Mouse (Mus musculus) neural tube, embryonic 12.5 days (tissue): ENCODE measurements around the gene Myo15. TPM values are rescaled to one million over a fixed set of nuclear protein-coding genes. Genes with fewer than 3 reads are reported as not detected.

Experiments
- ATAC-seq: fragments of 200-750 bp; cut with Nextera tagmentation; 2 replicates; pipeline ENCODE4 v1.8.0; 2017; ENCODE audit warnings: low read depth, mild to moderate bottlenecking, moderate TSS enrichment, moderate library complexity; ENCODE audit not compliant: low FRiP score
- H3K27ac ChIP-seq: fragments of 300-500 bp; sonication (generic); 2 replicates; pipeline ENCODE4 v1.5.1; 2016
- H3K27me3 ChIP-seq: fragments of 300-500 bp; sonication (generic); replicated peaks from 2 replicates; pipeline ENCODE4 v1.6.1; 2016; ENCODE audit warnings: mild to moderate bottlenecking
- H3K36me3 ChIP-seq: fragments of 300-500 bp; sonication (generic); 2 replicates; pipeline ENCODE4 v1.6.1; 2016; ENCODE audit warnings: mild to moderate bottlenecking
- H3K4me1 ChIP-seq: fragments of 300-500 bp; sonication (generic); 2 replicates; pipeline ENCODE4 v1.6.1; 2016
- H3K4me2 ChIP-seq: fragments of 300-500 bp; sonication (generic); replicated peaks from 2 replicates; pipeline ENCODE4 v1.6.1; 2016; ENCODE audit warnings: mild to moderate bottlenecking
- H3K4me3 ChIP-seq: fragments of 300-500 bp; sonication (generic); 2 replicates; pipeline ENCODE4 v1.5.1; 2016
- H3K9ac ChIP-seq: fragments of 300-500 bp; sonication (generic); 2 replicates; pipeline ENCODE4 v1.6.1; 2016; ENCODE audit warnings: mild to moderate bottlenecking
- H3K9me3 ChIP-seq: fragments of 300-500 bp; sonication (generic); 2 replicates; pipeline ENCODE4 v1.6.1; 2016; ENCODE audit warnings: mild to moderate bottlenecking
- WGBS: fragments of 180-500 bp; shearing (Covaris S2); methylation state at CpG from one replicate; pipeline ENCODE4 v1.1.7; 2016; 5-methylcytosine and 5-hydroxymethylcytosine counted together
- polyA plus RNA-seq: library from polyadenylated mRNA; unstranded; fragments of >200 nt; fragmentation: Nextera tagmentation; extraction: Ambion mirVana; gene quantifications from 2 replicates; pipeline ENCODE4 v1.2.1, GENCODE M21; 2016

Myo15 gene
- polyA plus RNA-seq, 1 experiment from 2014 or later, result 0.05 TPM

DNA sequence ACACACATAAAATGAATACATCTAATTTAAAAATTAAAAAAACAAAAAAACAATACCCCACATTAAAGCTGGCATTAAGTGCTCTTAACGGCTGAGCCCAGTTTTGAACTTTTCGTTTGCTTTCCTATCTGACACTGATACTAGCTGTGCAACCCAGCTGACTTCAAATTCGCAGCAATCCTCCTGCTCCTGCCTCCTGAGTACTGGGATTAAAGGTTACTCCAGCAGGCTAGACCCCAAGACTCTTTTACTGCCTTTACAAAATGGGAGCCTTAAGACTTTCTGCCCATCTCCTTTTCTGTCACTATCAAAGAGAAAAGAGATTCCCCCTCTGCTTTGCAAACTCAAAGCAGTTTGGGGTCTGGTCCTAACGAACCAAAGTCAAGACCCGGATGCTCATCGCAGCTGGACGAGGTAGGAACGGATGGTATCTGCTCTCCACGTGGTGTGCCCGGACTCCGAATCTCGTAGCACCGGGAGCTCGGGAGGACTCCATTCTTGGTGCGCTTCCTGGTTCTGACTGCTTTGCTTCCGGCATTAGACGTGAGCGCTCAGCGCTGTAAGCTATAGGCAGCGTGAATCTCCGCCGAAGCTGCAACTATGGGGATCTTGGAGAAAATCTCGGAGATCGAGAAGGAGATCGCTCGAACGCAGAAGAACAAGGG is 14.9 kb upstream of the Myo15 start, which contains the start of gene Drg2:
TSS of gene Drg2 (plus strand) at position 512 of the 665 bp plus-strand sequence.
- Histone ChIP-seq H3K27me3 (no peaks in the 10 kb centered on the region), H3K27ac (peak within 1 kb of the TSS; percentile 22; the same call in 1 of the 2 replicates)
- ATAC-seq, result peak; percentile 80

GRCm38 (mm10) chr11:60454745-60455087 is 14.4 kb upstream of the Myo15 start:
- H3K27ac ChIP-seq, result peak overlapping the region; percentile 22; the same call in 1 of the 2 replicates
- no peaks in the 10 kb centered on the region for H3K9me3 ChIP-seq
- peaks cover 9% of the 10 kb centered on the region for H3K4me1 ChIP-seq
- WGBS, result 1% methylated on average over 17 of the region's 17 CpGs
- H3K36me3 ChIP-seq, result peaks cover 34% of the 10 kb centered on the region
- ATAC-seq, result 0 out of 2 replicates have a peak, but pooled peaks have one; percentile 38
- H3K9ac ChIP-seq, result peak overlapping the region; percentile 86
- peak overlapping the region; percentile 72 for H3K4me3 ChIP-seq
- peak overlapping the region; percentile 84 for H3K4me2 ChIP-seq
- no peaks in the 10 kb centered on the region for H3K27me3 ChIP-seq

More for the DNA sequence above, 14.9 kb upstream of the Myo15 start, which contains the start of gene Drg2:
- H3K36me3 ChIP-seq, result peaks cover 29% of the 10 kb centered on the region
- peaks cover 9% of the 10 kb centered on the region for H3K4me1 ChIP-seq
- WGBS, result 5% methylated on average over 27 of the region's 27 CpGs
- H3K4me3 ChIP-seq, result peak within 1 kb of the TSS; percentile 72
- peak within 1 kb of the TSS; percentile 84 for H3K4me2 ChIP-seq
- H3K9me3 ChIP-seq, result no peaks in the 10 kb centered on the region
- H3K9ac ChIP-seq, result peak within 1 kb of the TSS; percentile 86

DNA sequence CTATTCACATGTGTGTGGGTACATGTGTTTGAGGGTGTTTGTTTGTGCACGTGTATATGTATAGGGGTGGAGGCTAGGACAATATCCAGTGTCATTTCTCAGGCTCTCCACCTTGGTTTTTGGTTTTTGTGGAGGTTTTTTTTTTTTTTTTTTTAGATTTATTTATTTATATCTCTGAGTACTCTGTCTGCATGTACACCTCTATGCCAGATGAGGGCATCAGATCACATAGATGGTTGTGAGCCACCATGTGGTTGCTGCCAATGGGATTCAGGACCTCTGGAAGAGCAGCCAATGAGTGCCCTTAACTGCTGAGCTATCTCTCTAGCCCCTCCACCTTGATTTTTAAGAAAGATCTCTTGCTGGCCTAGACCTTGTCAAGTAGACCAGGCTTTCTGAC is 11.2 kb upstream of the Myo15 start:
- H3K4me3 ChIP-seq, result no peak overlapping the region
- H3K9ac ChIP-seq, result no peak overlapping the region
- 97% methylated on average over 1 of the region's 1 CpGs for WGBS
- H3K9me3 ChIP-seq, result no peaks in the 10 kb centered on the region
- H3K27ac ChIP-seq, result no peak overlapping the region
- peaks cover 9% of the 10 kb centered on the region for H3K4me1 ChIP-seq
- peaks cover 67% of the 10 kb centered on the region for H3K36me3 ChIP-seq
- H3K27me3 ChIP-seq, result no peaks in the 10 kb centered on the region
- no peak overlapping the region for H3K4me2 ChIP-seq
- no peak for ATAC-seq

- no peak overlapping the region for H3K27ac ChIP-seq
- H3K4me3 ChIP-seq, result no peak overlapping the region
- H3K4me1 ChIP-seq, result no peaks in the 10 kb centered on the region
- H3K4me2 ChIP-seq, result no peak overlapping the region
- H3K27me3 ChIP-seq, result no peaks in the 10 kb centered on the region
- no peaks in the 10 kb centered on the region for H3K9me3 ChIP-seq
- ATAC-seq, result no peak
- WGBS, result 88% methylated on average over 2 of the region's 2 CpGs
- H3K36me3 ChIP-seq, result peaks cover 97% of the 10 kb centered on the region
- H3K9ac ChIP-seq, result no peak overlapping the region
Observed at GRCm38 (mm10) chr11:60465943-60466380, 3.2 kb upstream of the Myo15 start.

- H3K4me1 ChIP-seq, result no peaks in the 10 kb centered on the region
- H3K27ac ChIP-seq, result no peak overlapping the region
- H3K36me3 ChIP-seq, result peaks cover 49% of the 10 kb centered on the region
- no peak for ATAC-seq
- no peak overlapping the region for H3K4me3 ChIP-seq
- H3K27me3 ChIP-seq, result no peaks in the 10 kb centered on the region
- H3K9me3 ChIP-seq, result no peaks in the 10 kb centered on the region
- WGBS, result 85% methylated on average over 9 of the region's 9 CpGs
- no peak overlapping the region for H3K9ac ChIP-seq
- H3K4me2 ChIP-seq, result no peak overlapping the region
Observed at GRCm38 (mm10) chr11:60470743-60471142, 1.6 kb downstream of the Myo15 start.

DNA sequence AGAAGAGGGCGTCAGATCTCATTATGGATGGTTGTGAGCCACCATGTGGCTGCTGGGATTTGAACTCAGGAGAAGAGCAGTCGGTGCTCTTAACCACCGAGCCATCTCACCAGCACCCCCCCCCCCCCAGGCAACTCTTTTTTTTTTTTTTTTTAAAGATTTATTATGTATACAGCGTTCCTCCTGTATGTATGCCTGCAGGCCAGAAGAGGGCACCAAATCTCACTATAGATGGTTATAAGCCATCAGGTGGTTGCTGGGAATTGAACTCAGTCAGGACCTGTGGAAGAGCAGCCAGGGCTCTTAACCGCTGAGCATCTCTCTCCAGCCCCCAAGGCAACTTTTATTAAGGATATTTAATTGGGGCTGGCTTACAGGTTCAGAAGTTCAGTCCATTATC is 5.4 kb downstream of the Myo15 start:
- H3K9ac ChIP-seq, result no peak overlapping the region
- no peak overlapping the region for H3K4me3 ChIP-seq
- H3K4me1 ChIP-seq, result 0 out of 2 replicates have a peak, but pooled peaks cover 4% of the 10 kb centered on the region
- H3K27ac ChIP-seq, result no peak overlapping the region
- H3K36me3 ChIP-seq, result peaks cover 13% of the 10 kb centered on the region; the same call in 1 of the 2 replicates
- H3K9me3 ChIP-seq, result no peaks in the 10 kb centered on the region
- WGBS, result 83% methylated on average over 5 of the region's 5 CpGs
- ATAC-seq, result no peak
- H3K27me3 ChIP-seq, result no peaks in the 10 kb centered on the region
- no peak overlapping the region for H3K4me2 ChIP-seq

DNA sequence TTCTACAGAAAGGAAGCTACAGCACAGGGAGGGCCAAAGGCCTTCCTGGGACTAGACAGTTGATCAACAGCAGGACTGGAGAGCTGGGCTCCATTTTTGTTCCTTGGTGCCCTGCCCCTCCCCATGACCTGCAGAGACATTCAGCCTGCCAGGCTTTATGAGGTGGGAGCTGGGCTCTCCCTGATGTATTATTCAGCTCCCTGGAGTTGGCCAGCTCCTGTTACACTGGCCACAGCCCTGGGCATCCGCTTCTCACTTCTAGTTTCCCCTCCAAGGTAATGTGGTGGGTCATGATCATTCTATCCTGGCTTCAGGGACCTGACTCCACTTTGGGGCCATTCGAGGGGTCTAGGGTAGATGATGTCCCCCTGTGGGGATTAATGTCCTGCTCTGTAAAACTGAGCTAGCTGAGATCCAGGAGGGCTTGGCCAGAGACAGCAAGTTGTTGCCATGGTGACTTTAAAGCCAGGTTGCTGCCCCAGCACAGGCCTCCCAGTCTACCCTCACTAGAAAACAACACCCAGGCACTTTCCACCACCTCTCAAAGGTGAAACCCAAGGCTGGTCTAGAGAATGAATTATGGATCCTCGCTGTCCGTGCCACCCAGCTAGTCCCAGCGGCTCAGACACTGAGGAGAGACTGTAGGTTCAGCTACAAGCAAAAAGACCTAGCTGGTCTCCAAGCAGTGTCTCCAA is 6.7 kb downstream of the Myo15 start:
- WGBS, result 87% methylated on average over 5 of the region's 5 CpGs
- Histone ChIP-seq H3K27ac (no peak overlapping the region), H3K4me1 (0 out of 2 replicates have a peak, but pooled peaks cover 4% of the 10 kb centered on the region), H3K9me3 (no peaks in the 10 kb centered on the region), H3K4me3 (no peak overlapping the region), H3K4me2 (no peak overlapping the region), H3K9ac (no peak overlapping the region), H3K36me3 (no peaks in the 10 kb centered on the region), H3K27me3 (no peaks in the 10 kb centered on the region)
- ATAC-seq, result no peak

DNA sequence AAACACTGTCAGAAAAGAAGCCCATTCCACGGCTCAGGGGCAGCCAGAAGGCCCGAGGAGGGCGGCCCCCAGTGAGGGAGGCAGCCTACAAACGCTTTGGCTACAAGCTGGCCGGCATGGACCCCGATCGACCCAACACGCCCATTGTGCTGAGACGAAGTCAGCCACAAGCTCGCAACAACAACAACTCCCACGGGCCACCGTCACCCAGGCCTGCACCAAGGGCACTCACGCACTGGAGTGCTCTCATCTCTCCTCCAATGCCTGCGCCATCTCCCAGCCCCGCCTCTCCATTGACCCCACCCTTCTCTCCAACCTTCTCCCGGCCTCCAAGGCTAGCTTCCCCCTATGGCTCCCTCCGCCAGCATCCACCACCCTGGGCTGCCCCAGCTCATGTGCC is 9.0 kb downstream of the Myo15 start:
- Histone ChIP-seq H3K27ac (no peak overlapping the region), H3K36me3 (no peaks in the 10 kb centered on the region), H3K9ac (no peak overlapping the region), H3K9me3 (no peaks in the 10 kb centered on the region), H3K4me1 (0 out of 2 replicates have a peak, but pooled peaks cover 4% of the 10 kb centered on the region), H3K4me2 (peak overlapping the region; percentile 20), H3K27me3 (no peaks in the 10 kb centered on the region), H3K4me3 (no peak overlapping the region)
- no peak for ATAC-seq
- 40% methylated on average over 17 of the region's 17 CpGs for WGBS

DNA sequence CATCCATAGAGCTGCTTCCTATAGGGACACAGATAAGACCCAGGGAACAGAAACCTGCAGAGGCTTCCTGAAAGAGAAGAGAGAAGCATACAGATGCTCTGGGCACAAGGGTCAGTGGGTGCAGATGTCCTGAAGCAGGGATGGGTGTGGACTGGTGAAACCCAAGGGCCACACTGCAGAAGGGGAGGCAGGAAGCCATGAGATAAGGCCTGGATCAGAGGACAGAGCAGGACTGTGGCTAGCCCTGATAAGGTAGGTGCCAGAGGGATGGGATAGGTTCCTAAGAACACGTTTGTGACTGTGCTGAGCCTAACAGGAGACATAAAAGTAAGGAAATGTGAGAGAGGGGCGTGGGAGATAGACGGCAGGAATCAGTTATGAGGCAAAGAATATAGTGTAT is 17.1 kb downstream of the Myo15 start:
- Histone ChIP-seq H3K4me1 (no peaks in the 10 kb centered on the region), H3K9ac (no peak overlapping the region), H3K27ac (no peak overlapping the region), H3K9me3 (no peaks in the 10 kb centered on the region), H3K36me3 (no peaks in the 10 kb centered on the region), H3K4me2 (no peak overlapping the region), H3K4me3 (no peak overlapping the region), H3K27me3 (no peaks in the 10 kb centered on the region)
- WGBS, result 70% methylated on average over 3 of the region's 3 CpGs
- no peak for ATAC-seq

DNA sequence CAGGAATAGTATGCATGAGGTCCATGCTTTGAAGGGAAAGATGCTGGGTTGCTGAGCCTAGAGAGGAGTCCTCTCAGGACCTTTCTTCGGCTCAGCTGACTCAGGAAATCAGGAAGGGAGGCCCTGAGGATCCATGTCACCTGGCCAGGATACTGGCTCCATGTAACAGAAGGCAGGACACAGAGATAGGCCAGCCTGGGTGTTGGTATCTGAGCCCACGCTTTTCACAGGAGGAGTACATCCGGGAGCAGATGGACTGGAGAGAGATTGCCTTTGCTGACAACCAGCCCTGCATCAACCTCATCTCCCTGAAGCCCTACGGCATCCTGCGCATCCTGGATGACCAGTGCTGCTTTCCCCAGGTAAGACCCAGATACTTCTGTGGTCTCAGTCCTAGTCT is 23.6 kb downstream of the Myo15 start:
- Histone ChIP-seq H3K9me3 (no peaks in the 10 kb centered on the region), H3K27ac (no peak overlapping the region), H3K4me1 (no peaks in the 10 kb centered on the region), H3K4me3 (no peak overlapping the region), H3K36me3 (no peaks in the 10 kb centered on the region), H3K27me3 (no peaks in the 10 kb centered on the region), H3K9ac (no peak overlapping the region), H3K4me2 (no peak overlapping the region)
- WGBS, result 89% methylated on average over 5 of the region's 5 CpGs
- ATAC-seq, result no peak

DNA sequence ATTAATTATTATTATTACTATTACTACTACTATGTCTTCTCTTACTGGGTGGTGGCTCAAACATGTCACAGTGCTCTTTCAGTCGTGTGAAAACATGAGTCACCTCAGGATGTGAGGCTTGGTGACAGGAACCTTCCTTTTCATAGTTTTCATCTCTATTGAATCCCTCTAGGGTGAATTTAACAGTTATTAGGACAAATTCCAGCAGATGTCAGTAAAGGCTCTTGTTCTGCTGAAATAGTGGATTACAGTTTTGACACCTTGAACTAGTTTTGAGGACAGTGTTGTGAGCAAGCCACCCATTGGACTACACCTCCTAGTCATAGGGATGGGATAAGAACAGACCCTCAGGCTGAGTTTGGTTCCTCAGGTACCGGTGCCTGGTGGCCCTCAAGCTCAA is 26.6 kb downstream of the Myo15 start:
- no peaks in the 10 kb centered on the region for H3K9me3 ChIP-seq
- H3K9ac ChIP-seq, result no peak overlapping the region
- H3K4me1 ChIP-seq, result no peaks in the 10 kb centered on the region
- no peak overlapping the region for H3K4me2 ChIP-seq
- no peaks in the 10 kb centered on the region for H3K27me3 ChIP-seq
- H3K27ac ChIP-seq, result no peak overlapping the region
- no peak for ATAC-seq
- no peaks in the 10 kb centered on the region for H3K36me3 ChIP-seq
- H3K4me3 ChIP-seq, result no peak overlapping the region
- WGBS, result 74% methylated on average over 2 of the region's 2 CpGs

- Histone ChIP-seq H3K27me3 (peaks cover 38% of the 10 kb centered on the region), H3K9ac (no peak overlapping the region), H3K9me3 (no peaks in the 10 kb centered on the region), H3K27ac (no peak overlapping the region), H3K36me3 (no peaks in the 10 kb centered on the region), H3K4me1 (peaks cover 12% of the 10 kb centered on the region; the same call in 1 of the 2 replicates), H3K4me2 (no peak overlapping the region), H3K4me3 (no peak overlapping the region)
- no peak for ATAC-seq
- WGBS, result 83% methylated on average over 13 of the region's 13 CpGs
Observed at GRCm38 (mm10) chr11:60507281-60507680, 38.1 kb downstream of the Myo15 start.
